Mouse (Mus musculus): ENCODE data around the gene Uap1l1. TPM values are rescaled to one million over a fixed set of nuclear protein-coding genes. Genes with fewer than 3 reads are reported as not detected.
A peak's percentile ranks its signal among the peaks of the same experiment; 100 is the strongest.

Gene Uap1l1
- total RNA-seq, 2 experiments from 2014 or later = 2.5 to 12.7 TPM

GRCm38 (mm10) chr2:25326036-25326435 lies 39.4 kb downstream of the Uap1l1 start:
- ATAC-seq (replicated peaks; ENCODE audit: low FRiP score, low TSS enrichment, poor library complexity, severe bottlenecking) = no peak

DNA sequence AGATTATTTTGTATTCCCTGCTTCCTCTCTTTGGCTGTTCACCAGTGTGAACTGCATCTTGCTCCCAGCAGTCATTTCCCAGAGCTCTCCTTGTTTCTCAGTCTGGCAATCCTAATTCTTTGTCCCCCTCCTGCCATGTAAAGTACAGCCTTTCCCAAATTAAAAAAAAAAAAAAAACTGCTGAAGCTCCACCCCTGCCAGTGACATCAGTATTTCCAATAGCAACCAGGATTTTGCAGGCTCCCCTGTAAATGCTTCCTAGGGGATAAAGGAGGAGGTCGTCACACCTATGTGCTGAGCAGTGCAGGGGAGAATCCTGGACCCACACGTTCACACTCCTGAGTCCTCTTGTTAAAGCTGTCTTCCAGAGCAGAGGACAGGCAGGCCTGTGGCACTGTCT lies 45.4 kb downstream of the Uap1l1 start:
- no peak for ATAC-seq (replicated peaks; ENCODE audit: low FRiP score, low TSS enrichment, poor library complexity, severe bottlenecking)

GRCm38 (mm10) chr2:25318971-25319773 lies 46.3 kb downstream of the Uap1l1 start, which contains the start of gene Grin1:
Gene Grin1 (minus strand): TSS chr2:25319187.
- ATAC-seq (replicated peaks; ENCODE audit: low FRiP score, low TSS enrichment, poor library complexity, severe bottlenecking) = peak; percentile 82

DNA sequence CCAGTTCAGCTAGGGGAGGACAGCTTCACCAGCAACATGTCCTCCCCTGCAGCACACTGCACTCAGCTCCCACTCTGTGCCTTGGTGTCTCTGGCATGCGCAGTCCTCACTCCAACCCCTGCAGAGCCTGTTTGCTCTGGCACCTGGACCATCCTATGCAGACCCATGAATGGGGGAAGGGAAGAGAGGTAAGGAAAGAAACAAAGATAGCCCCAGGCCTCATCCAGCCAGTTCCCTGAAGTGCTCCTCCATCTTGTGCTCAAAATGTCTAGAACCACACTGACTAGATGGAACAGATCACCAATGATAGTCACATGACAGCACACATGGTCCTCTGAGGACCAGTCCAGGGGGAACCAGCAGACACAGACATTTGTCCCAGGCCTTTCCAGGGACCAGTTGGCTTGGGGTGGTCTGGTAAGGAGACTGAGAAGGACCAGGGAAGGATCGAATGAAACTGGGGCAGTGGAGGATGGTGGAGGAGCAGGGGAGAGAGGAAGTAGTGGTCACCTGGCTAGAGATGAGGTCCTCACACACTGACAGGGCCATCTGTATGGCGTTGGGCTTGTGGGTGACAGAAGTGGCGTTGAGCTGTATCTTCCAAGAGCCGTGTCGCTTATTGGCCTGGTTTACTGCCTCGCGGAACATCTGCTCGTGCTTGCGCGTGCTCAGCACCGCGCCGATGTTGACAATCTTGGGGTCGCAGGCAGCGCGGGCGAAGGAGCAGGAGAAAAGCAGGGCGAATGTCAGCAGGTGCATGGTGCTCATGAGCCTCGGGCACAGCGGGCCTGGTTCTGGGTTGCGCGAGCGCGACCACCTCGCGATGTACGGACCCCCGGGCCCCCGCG lies 47.1 kb downstream of the Uap1l1 start:
- ATAC-seq (replicated peaks; ENCODE audit: low FRiP score, low TSS enrichment, poor library complexity, severe bottlenecking) = peak; percentile 14; the same call in 1 of the 2 replicates

DNA sequence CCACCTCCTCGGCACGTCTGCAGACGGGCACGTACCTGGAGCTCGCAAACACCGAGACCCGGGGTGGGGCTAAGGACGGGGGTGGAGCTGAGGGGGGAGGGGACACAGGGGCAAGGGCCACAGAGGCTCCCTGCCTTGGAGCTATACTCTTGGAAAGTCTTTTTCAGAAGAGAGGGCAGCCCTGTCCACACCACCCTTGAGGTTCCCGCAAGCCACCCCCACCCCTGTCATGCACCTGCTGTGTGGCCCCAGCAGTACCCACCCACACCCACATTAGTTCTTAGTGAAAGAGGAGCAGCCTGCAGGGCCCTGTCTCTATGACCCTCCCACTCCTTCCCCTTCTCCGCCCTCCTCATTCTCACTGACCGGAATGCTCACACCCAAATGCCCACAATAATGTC lies 54.0 kb downstream of the Uap1l1 start:
- ATAC-seq (replicated peaks; ENCODE audit: low FRiP score, low TSS enrichment, poor library complexity, severe bottlenecking) = no peak

DNA sequence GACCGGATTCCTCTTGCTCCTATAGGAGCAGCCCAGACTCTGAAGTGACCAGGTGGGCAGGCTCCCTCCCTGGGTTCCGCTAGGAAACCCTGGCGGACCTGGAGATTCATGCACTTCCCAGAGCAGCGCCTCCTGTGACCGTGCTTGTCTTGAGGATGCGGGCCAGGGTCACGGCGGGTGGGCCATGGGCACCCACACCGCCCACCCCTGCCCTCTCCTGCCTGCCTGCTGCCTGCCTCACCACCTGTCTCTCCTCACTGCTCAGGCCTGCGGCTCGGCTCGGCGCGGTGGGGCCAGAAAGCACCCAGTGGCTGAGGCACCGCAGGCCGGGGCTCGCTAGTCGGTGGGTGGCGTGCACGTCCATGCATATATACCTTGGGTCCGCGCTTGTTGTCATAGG lies 54.5 kb downstream of the Uap1l1 start:
- ATAC-seq (replicated peaks; ENCODE audit: low FRiP score, low TSS enrichment, poor library complexity, severe bottlenecking) = no peak

GRCm38 (mm10) chr2:25310180-25310579 lies 55.3 kb downstream of the Uap1l1 start:
- no peak for ATAC-seq (replicated peaks; ENCODE audit: low FRiP score, low TSS enrichment, poor library complexity, severe bottlenecking)

Other genes with a start within 250 kb of the Uap1l1 start
Only the 30 nearest of the 37 such genes appear.
- 12.6 and 13.0 TPM in 2 replicates for gene Tor4a, start 168.8 kb downstream of the Uap1l1 start, total RNA-seq (2014; fragmentation: Nextera tagmentation)
- gene Tor4a, start 168.8 kb downstream of the Uap1l1 start, total RNA-seq (2017) = 8.0 and 11.8 TPM in 2 replicates
- 50.8 and 67.6 TPM in 2 replicates for gene Nelfb, start 154.2 kb downstream of the Uap1l1 start, total RNA-seq (2014; fragmentation: Nextera tagmentation)
- 26.4 and 28.2 TPM in 2 replicates for gene Nelfb, start 154.2 kb downstream of the Uap1l1 start, total RNA-seq (2017)
- gene Stpg3, start 151.0 kb downstream of the Uap1l1 start, total RNA-seq (2014; fragmentation: Nextera tagmentation) = not detected in 2 replicates
- gene Stpg3, start 151.0 kb downstream of the Uap1l1 start, total RNA-seq (2017) = 3.2 TPM in 1 of 2 replicates, not detected in the other
- not detected in 2 replicates for gene Fam166a, start 146.9 kb downstream of the Uap1l1 start, total RNA-seq (2014; fragmentation: Nextera tagmentation)
- gene Fam166a, start 146.9 kb downstream of the Uap1l1 start, total RNA-seq (2017) = not detected in 2 replicates
- 712 and 769 TPM in 2 replicates for gene Tubb4b, start 141.0 kb downstream of the Uap1l1 start, total RNA-seq (2014; fragmentation: Nextera tagmentation)
- gene Tubb4b, start 141.0 kb downstream of the Uap1l1 start, total RNA-seq (2017) = 718 and 785 TPM in 2 replicates
- not detected in 2 replicates for gene Slc34a3, start 131.3 kb downstream of the Uap1l1 start, total RNA-seq (2014; fragmentation: Nextera tagmentation)
- not detected in 2 replicates for gene Slc34a3, start 131.3 kb downstream of the Uap1l1 start, total RNA-seq (2017)
- gene Rnf224, start 128.9 kb downstream of the Uap1l1 start, total RNA-seq (2014; fragmentation: Nextera tagmentation) = not detected in 2 replicates
- not detected in 2 replicates for gene Rnf224, start 128.9 kb downstream of the Uap1l1 start, total RNA-seq (2017)
- 1.6 and 10.2 TPM in 2 replicates for gene Rnf208, start 123.4 kb downstream of the Uap1l1 start, total RNA-seq (2014; fragmentation: Nextera tagmentation)
- 0.72 TPM in 1 of 2 replicates, not detected in the other for gene Rnf208, start 123.4 kb downstream of the Uap1l1 start, total RNA-seq (2017)
- gene Cysrt1, start 123.2 kb downstream of the Uap1l1 start, total RNA-seq (2014; fragmentation: Nextera tagmentation) = not detected in 2 replicates
- not detected in 2 replicates for gene Cysrt1, start 123.2 kb downstream of the Uap1l1 start, total RNA-seq (2017)
- gene AL732309.1, start 118.8 kb downstream of the Uap1l1 start, total RNA-seq (2014; fragmentation: Nextera tagmentation) = 15.3 and 21.7 TPM in 2 replicates
- 3.3 and 4.9 TPM in 2 replicates for gene AL732309.1, start 118.8 kb downstream of the Uap1l1 start, total RNA-seq (2017)
- 14.3 and 19.6 TPM in 2 replicates for gene Tmem203, start 110.2 kb downstream of the Uap1l1 start, total RNA-seq (2014; fragmentation: Nextera tagmentation)
- gene Tmem203, start 110.2 kb downstream of the Uap1l1 start, total RNA-seq (2017) = 4.3 and 9.1 TPM in 2 replicates
- gene Tprn, start 103.1 kb downstream of the Uap1l1 start, total RNA-seq (2014; fragmentation: Nextera tagmentation) = 17.5 and 27.4 TPM in 2 replicates
- gene Tprn, start 103.1 kb downstream of the Uap1l1 start, total RNA-seq (2017) = 9.8 and 15.0 TPM in 2 replicates
- 183 and 205 TPM in 2 replicates for gene Ssna1, start 93.2 kb downstream of the Uap1l1 start, total RNA-seq (2014; fragmentation: Nextera tagmentation)
- 81.8 and 104 TPM in 2 replicates for gene Ssna1, start 93.2 kb downstream of the Uap1l1 start, total RNA-seq (2017)
- gene Anapc2, start 93.2 kb downstream of the Uap1l1 start, total RNA-seq (2014; fragmentation: Nextera tagmentation) = 52.0 and 56.6 TPM in 2 replicates
- gene Anapc2, start 93.2 kb downstream of the Uap1l1 start, total RNA-seq (2017) = 31.3 and 39.0 TPM in 2 replicates
- not detected in 2 replicates for gene Tmem210, start 77.5 kb downstream of the Uap1l1 start, total RNA-seq (2014; fragmentation: Nextera tagmentation)
- gene Tmem210, start 77.5 kb downstream of the Uap1l1 start, total RNA-seq (2017) = not detected in 2 replicates
- gene Lrrc26, start 75.8 kb downstream of the Uap1l1 start, total RNA-seq (2014; fragmentation: Nextera tagmentation) = not detected in 2 replicates
- gene Lrrc26, start 75.8 kb downstream of the Uap1l1 start, total RNA-seq (2017) = not detected in 2 replicates
- not detected in 2 replicates for gene Grin1, start 46.5 kb downstream of the Uap1l1 start, total RNA-seq (2014; fragmentation: Nextera tagmentation)
- gene Grin1, start 46.5 kb downstream of the Uap1l1 start, total RNA-seq (2017) = not detected in 2 replicates
- 37.1 and 38.9 TPM in 2 replicates for gene Man1b1, start 33.3 kb downstream of the Uap1l1 start, total RNA-seq (2014; fragmentation: Nextera tagmentation)
- gene Man1b1, start 33.3 kb downstream of the Uap1l1 start, total RNA-seq (2017) = 31.8 and 82.7 TPM in 2 replicates
- gene Dpp7, start 9.3 kb downstream of the Uap1l1 start, total RNA-seq (2014; fragmentation: Nextera tagmentation) = 9.5 and 16.6 TPM in 2 replicates
- gene Dpp7, start 9.3 kb downstream of the Uap1l1 start, total RNA-seq (2017) = 22.0 and 59.0 TPM in 2 replicates
- 18.4 and 19.0 TPM in 2 replicates for gene Sapcd2, start 6.6 kb upstream of the Uap1l1 start, total RNA-seq (2014; fragmentation: Nextera tagmentation)
- gene Sapcd2, start 6.6 kb upstream of the Uap1l1 start, total RNA-seq (2017) = 4.9 and 7.1 TPM in 2 replicates
- gene Entpd2, start 30.2 kb upstream of the Uap1l1 start, total RNA-seq (2014; fragmentation: Nextera tagmentation) = not detected in 2 replicates
- gene Entpd2, start 30.2 kb upstream of the Uap1l1 start, total RNA-seq (2017) = not detected in 2 replicates
- not detected in 2 replicates for gene Npdc1, start 33.7 kb upstream of the Uap1l1 start, total RNA-seq (2014; fragmentation: Nextera tagmentation)
- not detected in 2 replicates for gene Npdc1, start 33.7 kb upstream of the Uap1l1 start, total RNA-seq (2017)
- 3.4 and 6.3 TPM in 2 replicates for gene Fut7, start 57.6 kb upstream of the Uap1l1 start, total RNA-seq (2014; fragmentation: Nextera tagmentation)
- 4.5 and 4.9 TPM in 2 replicates for gene Fut7, start 57.6 kb upstream of the Uap1l1 start, total RNA-seq (2017)
- 34.7 and 38.3 TPM in 2 replicates for gene Abca2, start 63.0 kb upstream of the Uap1l1 start, total RNA-seq (2014; fragmentation: Nextera tagmentation)
- gene Abca2, start 63.0 kb upstream of the Uap1l1 start, total RNA-seq (2017) = 10.8 and 13.1 TPM in 2 replicates
- gene Clic3, start 91.2 kb upstream of the Uap1l1 start, total RNA-seq (2014; fragmentation: Nextera tagmentation) = not detected in 2 replicates
- not detected in 2 replicates for gene Clic3, start 91.2 kb upstream of the Uap1l1 start, total RNA-seq (2017)
- 34.5 and 36.3 TPM in 2 replicates for gene Paxx, start 95.4 kb upstream of the Uap1l1 start, total RNA-seq (2014; fragmentation: Nextera tagmentation)
- 17.9 and 25.9 TPM in 2 replicates for gene Paxx, start 95.4 kb upstream of the Uap1l1 start, total RNA-seq (2017)
- gene Ptgds, start 104.4 kb upstream of the Uap1l1 start, total RNA-seq (2014; fragmentation: Nextera tagmentation) = not detected in 2 replicates
- not detected in 2 replicates for gene Ptgds, start 104.4 kb upstream of the Uap1l1 start, total RNA-seq (2017)
- not detected in 2 replicates for gene Lcn12, start 128.2 kb upstream of the Uap1l1 start, total RNA-seq (2014; fragmentation: Nextera tagmentation)
- gene Lcn12, start 128.2 kb upstream of the Uap1l1 start, total RNA-seq (2017) = not detected in 2 replicates
- gene Fbxw5, start 135.1 kb upstream of the Uap1l1 start, total RNA-seq (2014; fragmentation: Nextera tagmentation) = 50.4 and 64.5 TPM in 2 replicates
- 24.0 and 28.9 TPM in 2 replicates for gene Fbxw5, start 135.1 kb upstream of the Uap1l1 start, total RNA-seq (2017)
- 0.63 and 2.2 TPM in 2 replicates for gene C8g, start 136.0 kb upstream of the Uap1l1 start, total RNA-seq (2014; fragmentation: Nextera tagmentation)
- 0.76 and 3.3 TPM in 2 replicates for gene C8g, start 136.0 kb upstream of the Uap1l1 start, total RNA-seq (2017)